Mouse (Mus musculus): Measurements from ENCODE around the gene Ptpn21. TPM values are rescaled to one million over a fixed set of nuclear protein-coding genes. Genes with fewer than 3 reads are reported as not detected.
A peak's percentile ranks its signal among the peaks of the same experiment; 100 is the strongest.

The Ptpn21 gene
- polyA plus RNA-seq, 1 experiment from 2014 or later = 3.7 TPM

GRCm38 (mm10) chr12:98677336-98677735, 59.9 kb downstream of the Ptpn21 start:
- WGBS = 51% methylated on average over 14 of the region's 14 CpGs
- Histone ChIP-seq H3K4me2 (ENCODE audit: low read length) (no peak overlapping the region), H3K4me1 (ENCODE audit: control insufficient read depth, insufficient read depth, low read depth, low read length) (no peaks in the 10 kb centered on the region), H3K4me3 (ENCODE audit: low read length) (no peak overlapping the region), H3K27me3 (replicated peaks; ENCODE audit: control insufficient read depth, insufficient read depth, low read length) (no peaks in the 10 kb centered on the region), H3K36me3 (ENCODE audit: control insufficient read depth, insufficient read depth, low read length) (peaks cover 2% of the 10 kb centered on the region), H3K9me3 (ENCODE audit: control insufficient read depth, low read length) (no peaks in the 10 kb centered on the region), H3K9ac (ENCODE audit: low read depth, low read length) (no peak overlapping the region; the same call in 1 of the 2 replicates), H3K27ac (ENCODE audit: low read depth, low read length) (no peak overlapping the region)
- ATAC-seq = no peak

DNA sequence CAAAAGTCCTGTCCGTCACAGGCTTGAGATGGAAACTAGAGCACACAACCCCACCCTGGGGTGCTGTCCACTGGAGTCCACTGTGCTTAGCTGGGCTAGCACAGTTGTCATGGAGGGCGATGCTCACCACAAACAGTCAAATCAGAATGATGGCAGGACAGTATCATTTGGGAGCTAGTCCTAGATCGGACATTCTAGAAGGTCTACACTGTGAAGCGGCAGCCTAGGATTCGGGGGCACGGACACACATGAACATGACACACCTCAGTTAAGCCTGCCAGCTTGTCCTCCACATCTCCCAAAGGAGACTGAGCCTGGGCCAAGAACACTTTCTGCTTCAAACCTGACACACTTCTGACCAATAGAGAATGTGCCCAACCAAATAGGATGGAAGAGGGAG, 60.3 kb downstream of the Ptpn21 start:
- Histone ChIP-seq H3K9me3 (ENCODE audit: control insufficient read depth, low read length) (no peaks in the 10 kb centered on the region), H3K4me3 (ENCODE audit: low read length) (no peak overlapping the region), H3K27me3 (replicated peaks; ENCODE audit: control insufficient read depth, insufficient read depth, low read length) (no peaks in the 10 kb centered on the region), H3K9ac (ENCODE audit: low read depth, low read length) (no peak overlapping the region), H3K27ac (ENCODE audit: low read depth, low read length) (no peak overlapping the region), H3K36me3 (ENCODE audit: control insufficient read depth, insufficient read depth, low read length) (peaks cover 2% of the 10 kb centered on the region; the same call in 1 of the 2 replicates), H3K4me1 (ENCODE audit: control insufficient read depth, insufficient read depth, low read depth, low read length) (no peaks in the 10 kb centered on the region), H3K4me2 (ENCODE audit: low read length) (no peak overlapping the region)
- WGBS = 98% methylated on average over 6 of the region's 6 CpGs
- ATAC-seq = no peak

- ATAC-seq = peak; percentile 90
- Histone ChIP-seq H3K4me3 (ENCODE audit: low read length) (peak overlapping the region; percentile 32), H3K27ac (ENCODE audit: low read depth, low read length) (0 out of 2 replicates have a peak overlapping the region, but pooled peaks have one; percentile 25), H3K27me3 (replicated peaks; ENCODE audit: control insufficient read depth, insufficient read depth, low read length) (no peaks in the 10 kb centered on the region), H3K4me1 (ENCODE audit: control insufficient read depth, insufficient read depth, low read depth, low read length) (no peaks in the 10 kb centered on the region), H3K9ac (ENCODE audit: low read depth, low read length) (no peak overlapping the region), H3K36me3 (ENCODE audit: control insufficient read depth, insufficient read depth, low read length) (no peaks in the 10 kb centered on the region; the same call in none of the 2 replicates), H3K4me2 (ENCODE audit: low read length) (peak overlapping the region; percentile 50), H3K9me3 (ENCODE audit: control insufficient read depth, low read length) (no peaks in the 10 kb centered on the region)
- 16% methylated on average over 9 of the region's 9 CpGs for WGBS
Measured at GRCm38 (mm10) chr12:98674627-98675143, 62.5 kb downstream of the Ptpn21 start.

DNA sequence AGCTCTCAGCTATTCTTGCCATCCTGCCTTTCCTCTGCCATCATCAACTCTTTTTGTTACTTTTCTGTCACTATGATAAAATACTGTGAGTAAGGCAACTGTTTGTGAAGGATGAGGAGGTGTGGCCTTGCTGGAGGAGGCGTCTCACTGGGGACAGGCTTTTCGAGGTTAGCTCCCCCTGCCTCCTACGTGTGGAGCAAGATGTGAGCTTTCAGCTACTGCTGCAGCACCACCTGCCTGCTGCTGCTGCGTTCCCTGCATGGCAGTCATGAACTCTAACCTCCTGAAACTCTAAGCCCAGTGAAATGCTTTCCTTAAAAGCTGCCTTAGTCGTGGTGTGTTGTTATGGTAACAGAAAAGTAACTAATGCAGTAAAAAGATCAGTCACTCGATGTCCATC, 63.3 kb downstream of the Ptpn21 start:
- Histone ChIP-seq H3K9ac (ENCODE audit: low read depth, low read length) (no peak overlapping the region), H3K27ac (ENCODE audit: low read depth, low read length) (no peak overlapping the region), H3K9me3 (ENCODE audit: control insufficient read depth, low read length) (no peaks in the 10 kb centered on the region), H3K4me2 (ENCODE audit: low read length) (no peak overlapping the region), H3K4me3 (ENCODE audit: low read length) (no peak overlapping the region), H3K27me3 (replicated peaks; ENCODE audit: control insufficient read depth, insufficient read depth, low read length) (no peaks in the 10 kb centered on the region), H3K36me3 (ENCODE audit: control insufficient read depth, insufficient read depth, low read length) (peaks cover 3% of the 10 kb centered on the region; the same call in 1 of the 2 replicates), H3K4me1 (ENCODE audit: control insufficient read depth, insufficient read depth, low read depth, low read length) (no peaks in the 10 kb centered on the region)
- no peak for ATAC-seq
- 59% methylated on average over 6 of the region's 6 CpGs for WGBS

DNA sequence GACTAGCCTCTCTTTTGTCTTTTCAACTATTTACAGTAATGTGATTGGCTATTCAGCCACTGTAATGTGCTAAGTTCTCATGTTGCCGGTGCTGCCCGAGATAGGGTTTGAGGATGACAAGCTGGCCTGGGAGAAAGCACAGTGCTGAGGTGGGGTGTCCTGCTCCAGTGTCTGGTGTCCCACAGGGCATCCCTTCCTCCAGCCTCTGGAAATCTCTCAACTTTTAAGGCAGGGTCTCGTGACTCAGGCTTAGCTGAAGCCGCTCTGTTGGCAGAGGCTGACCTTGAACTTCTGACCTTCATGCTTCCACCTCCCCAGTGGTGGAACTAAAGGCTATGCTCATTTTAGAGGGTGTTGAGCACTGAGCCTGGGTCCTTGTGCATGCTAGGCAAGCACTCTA, 66.8 kb downstream of the Ptpn21 start:
- no peak for ATAC-seq
- WGBS = 88% methylated on average over 4 of the region's 4 CpGs
- H3K4me2 ChIP-seq (ENCODE audit: low read length) = no peak overlapping the region
- no peaks in the 10 kb centered on the region for H3K27me3 ChIP-seq (replicated peaks; ENCODE audit: control insufficient read depth, insufficient read depth, low read length)
- no peak overlapping the region for H3K27ac ChIP-seq (ENCODE audit: low read depth, low read length)
- H3K4me3 ChIP-seq (ENCODE audit: low read length) = no peak overlapping the region
- H3K36me3 ChIP-seq (ENCODE audit: control insufficient read depth, insufficient read depth, low read length) = peaks cover 3% of the 10 kb centered on the region; the same call in 1 of the 2 replicates
- H3K9ac ChIP-seq (ENCODE audit: low read depth, low read length) = no peak overlapping the region
- no peaks in the 10 kb centered on the region for H3K9me3 ChIP-seq (ENCODE audit: control insufficient read depth, low read length)
- no peaks in the 10 kb centered on the region for H3K4me1 ChIP-seq (ENCODE audit: control insufficient read depth, insufficient read depth, low read depth, low read length)

GRCm38 (mm10) chr12:98669864-98670263, 67.3 kb downstream of the Ptpn21 start:
- H3K4me1 ChIP-seq (ENCODE audit: control insufficient read depth, insufficient read depth, low read depth, low read length) = no peaks in the 10 kb centered on the region
- WGBS = 77% methylated on average over 5 of the region's 5 CpGs

DNA sequence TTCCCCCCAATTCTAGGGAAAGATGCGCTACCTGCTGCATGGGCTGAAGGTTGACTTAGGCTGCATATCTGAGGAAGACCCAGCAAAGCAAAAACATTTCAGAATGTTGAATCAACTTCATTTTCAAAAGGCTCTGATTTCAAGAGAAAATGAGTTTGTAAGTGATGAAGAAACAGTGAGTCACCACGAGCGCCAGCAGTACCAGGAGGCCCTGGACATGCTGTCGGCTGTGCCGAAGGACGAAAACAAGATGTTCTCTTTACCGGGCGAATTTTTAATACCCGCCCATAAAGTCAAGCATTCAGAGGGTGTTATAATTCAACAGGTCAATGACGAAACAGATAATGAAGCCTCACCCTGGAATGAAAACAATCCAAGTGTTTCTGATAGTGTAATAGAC, 68.1 kb downstream of the Ptpn21 start:
- no peak for ATAC-seq
- no peaks in the 10 kb centered on the region for H3K9me3 ChIP-seq (ENCODE audit: control insufficient read depth, low read length)
- H3K4me1 ChIP-seq (ENCODE audit: control insufficient read depth, insufficient read depth, low read depth, low read length) = no peaks in the 10 kb centered on the region
- peaks cover 3% of the 10 kb centered on the region; the same call in 1 of the 2 replicates for H3K36me3 ChIP-seq (ENCODE audit: control insufficient read depth, insufficient read depth, low read length)
- no peaks in the 10 kb centered on the region for H3K27me3 ChIP-seq (replicated peaks; ENCODE audit: control insufficient read depth, insufficient read depth, low read length)
- no peak overlapping the region for H3K27ac ChIP-seq (ENCODE audit: low read depth, low read length)
- no peak overlapping the region for H3K9ac ChIP-seq (ENCODE audit: low read depth, low read length)
- no peak overlapping the region for H3K4me3 ChIP-seq (ENCODE audit: low read length)
- 94% methylated on average over 10 of the region's 10 CpGs for WGBS
- no peak overlapping the region for H3K4me2 ChIP-seq (ENCODE audit: low read length)

More at GRCm38 (mm10) chr12:98669864-98670263, 67.3 kb downstream of the Ptpn21 start:
- H3K9me3 ChIP-seq (ENCODE audit: control insufficient read depth, low read length) = no peaks in the 10 kb centered on the region
- H3K4me2 ChIP-seq (ENCODE audit: low read length) = no peak overlapping the region
- H3K36me3 ChIP-seq (ENCODE audit: control insufficient read depth, insufficient read depth, low read length) = peaks cover 3% of the 10 kb centered on the region; the same call in 1 of the 2 replicates
- no peak for ATAC-seq
- no peak overlapping the region for H3K27ac ChIP-seq (ENCODE audit: low read depth, low read length)
- H3K4me3 ChIP-seq (ENCODE audit: low read length) = no peak overlapping the region
- H3K27me3 ChIP-seq (replicated peaks; ENCODE audit: control insufficient read depth, insufficient read depth, low read length) = no peaks in the 10 kb centered on the region
- H3K9ac ChIP-seq (ENCODE audit: low read depth, low read length) = no peak overlapping the region

- H3K27ac ChIP-seq (ENCODE audit: low read depth, low read length) = no peak overlapping the region
Measured at GRCm38 (mm10) chr12:98668132-98668814, 68.9 kb downstream of the Ptpn21 start.

GRCm38 (mm10) chr12:98662617-98663016, 74.6 kb downstream of the Ptpn21 start:
- Histone ChIP-seq H3K27ac (ENCODE audit: low read depth, low read length) (no peak overlapping the region), H3K4me2 (ENCODE audit: low read length) (no peak overlapping the region), H3K9me3 (ENCODE audit: control insufficient read depth, low read length) (no peaks in the 10 kb centered on the region), H3K9ac (ENCODE audit: low read depth, low read length) (no peak overlapping the region), H3K36me3 (ENCODE audit: control insufficient read depth, insufficient read depth, low read length) (peaks cover 19% of the 10 kb centered on the region), H3K4me1 (ENCODE audit: control insufficient read depth, insufficient read depth, low read depth, low read length) (no peaks in the 10 kb centered on the region), H3K4me3 (ENCODE audit: low read length) (no peak overlapping the region), H3K27me3 (replicated peaks; ENCODE audit: control insufficient read depth, insufficient read depth, low read length) (no peaks in the 10 kb centered on the region)
- WGBS = 95% methylated on average over 7 of the region's 7 CpGs
- ATAC-seq = no peak

More at GRCm38 (mm10) chr12:98668132-98668814, 68.9 kb downstream of the Ptpn21 start:
- H3K4me2 ChIP-seq (ENCODE audit: low read length) = no peak overlapping the region
- H3K36me3 ChIP-seq (ENCODE audit: control insufficient read depth, insufficient read depth, low read length) = peaks cover 3% of the 10 kb centered on the region; the same call in 1 of the 2 replicates
- no peak overlapping the region for H3K9ac ChIP-seq (ENCODE audit: low read depth, low read length)
- H3K4me1 ChIP-seq (ENCODE audit: control insufficient read depth, insufficient read depth, low read depth, low read length) = no peaks in the 10 kb centered on the region
- H3K9me3 ChIP-seq (ENCODE audit: control insufficient read depth, low read length) = no peaks in the 10 kb centered on the region
- H3K4me3 ChIP-seq (ENCODE audit: low read length) = no peak overlapping the region
- no peaks in the 10 kb centered on the region for H3K27me3 ChIP-seq (replicated peaks; ENCODE audit: control insufficient read depth, insufficient read depth, low read length)
- no peak for ATAC-seq
- WGBS = 76% methylated on average over 10 of the region's 10 CpGs
